Mouse (Mus musculus): Measurements from ENCODE around the gene Npc1l1. TPM values are rescaled to one million over a fixed set of nuclear protein-coding genes. Genes with fewer than 3 reads are reported as not detected.
A peak's percentile ranks its signal among the peaks of the same experiment; 100 is the strongest.

The Npc1l1 gene
- polyA plus RNA-seq, 1 experiment from 2014 or later, result 0.08 TPM

GRCm38 (mm10) chr11:6196780-6197179, 33.2 kb downstream of the Npc1l1 start:
- H3K27me3 ChIP-seq (ENCODE audit: control insufficient read depth, insufficient read depth, low read depth, low read length), result no peaks in the 10 kb centered on the region
- H3K36me3 ChIP-seq (ENCODE audit: control insufficient read depth, insufficient read depth, low read length), result peaks cover 4% of the 10 kb centered on the region; the same call in 1 of the 2 replicates
- no peaks in the 10 kb centered on the region for H3K9me3 ChIP-seq (replicated peaks; ENCODE audit: control insufficient read depth, low read length, poor library complexity, severe bottlenecking)
- WGBS, result 92% methylated on average over 8 of the region's 8 CpGs
- H3K4me3 ChIP-seq (ENCODE audit: low read depth, low read length), result no peak overlapping the region
- no peak for ATAC-seq
- H3K27ac ChIP-seq (ENCODE audit: low read length), result no peak overlapping the region
- no peak overlapping the region for H3K9ac ChIP-seq (ENCODE audit: low read depth, low read length)
- peaks cover 23% of the 10 kb centered on the region for H3K4me1 ChIP-seq (ENCODE audit: control insufficient read depth, insufficient read depth, low read length)
- no peak overlapping the region for H3K4me2 ChIP-seq (ENCODE audit: low read length)

GRCm38 (mm10) chr11:6187878-6188277, 42.1 kb downstream of the Npc1l1 start:
- ATAC-seq, result peak; percentile 81
- H3K9me3 ChIP-seq (replicated peaks; ENCODE audit: control insufficient read depth, low read length, poor library complexity, severe bottlenecking), result no peaks in the 10 kb centered on the region
- no peak overlapping the region for H3K4me2 ChIP-seq (ENCODE audit: low read length)
- peaks cover 17% of the 10 kb centered on the region for H3K4me1 ChIP-seq (ENCODE audit: control insufficient read depth, insufficient read depth, low read length)
- H3K9ac ChIP-seq (ENCODE audit: low read depth, low read length), result no peak overlapping the region
- no peak overlapping the region for H3K4me3 ChIP-seq (ENCODE audit: low read depth, low read length)
- 4% methylated on average over 2 of the region's 2 CpGs for WGBS
- H3K36me3 ChIP-seq (ENCODE audit: control insufficient read depth, insufficient read depth, low read length), result peaks cover under 1% of the 10 kb centered on the region; the same call in 1 of the 2 replicates
- no peaks in the 10 kb centered on the region for H3K27me3 ChIP-seq (ENCODE audit: control insufficient read depth, insufficient read depth, low read depth, low read length)
- no peak overlapping the region for H3K27ac ChIP-seq (ENCODE audit: low read length)

- 90% methylated on average over 3 of the region's 3 CpGs for WGBS
- Histone ChIP-seq H3K4me2 (ENCODE audit: low read length) (no peak overlapping the region), H3K4me1 (ENCODE audit: control insufficient read depth, insufficient read depth, low read length) (peaks cover 19% of the 10 kb centered on the region), H3K27me3 (ENCODE audit: control insufficient read depth, insufficient read depth, low read depth, low read length) (no peaks in the 10 kb centered on the region), H3K4me3 (ENCODE audit: low read depth, low read length) (no peak overlapping the region), H3K27ac (ENCODE audit: low read length) (no peak overlapping the region), H3K9ac (ENCODE audit: low read depth, low read length) (no peak overlapping the region), H3K36me3 (ENCODE audit: control insufficient read depth, insufficient read depth, low read length) (no peaks in the 10 kb centered on the region), H3K9me3 (replicated peaks; ENCODE audit: control insufficient read depth, low read length, poor library complexity, severe bottlenecking) (no peaks in the 10 kb centered on the region)
- peak; percentile 57 for ATAC-seq
Observed at GRCm38 (mm10) chr11:6187399-6187798, 42.5 kb downstream of the Npc1l1 start.

GRCm38 (mm10) chr11:6184202-6184935, 45.6 kb downstream of the Npc1l1 start:
- no peaks in the 10 kb centered on the region for H3K36me3 ChIP-seq (ENCODE audit: control insufficient read depth, insufficient read depth, low read length)
- no peak overlapping the region for H3K4me2 ChIP-seq (ENCODE audit: low read length)
- H3K9me3 ChIP-seq (replicated peaks; ENCODE audit: control insufficient read depth, low read length, poor library complexity, severe bottlenecking), result no peaks in the 10 kb centered on the region
- H3K27ac ChIP-seq (ENCODE audit: low read length), result no peak overlapping the region
- H3K27me3 ChIP-seq (ENCODE audit: control insufficient read depth, insufficient read depth, low read depth, low read length), result no peaks in the 10 kb centered on the region
- H3K4me3 ChIP-seq (ENCODE audit: low read depth, low read length), result no peak overlapping the region
- H3K9ac ChIP-seq (ENCODE audit: low read depth, low read length), result no peak overlapping the region
- peaks cover 19% of the 10 kb centered on the region for H3K4me1 ChIP-seq (ENCODE audit: control insufficient read depth, insufficient read depth, low read length)
- no peak for ATAC-seq
- 60% methylated on average over 11 of the region's 11 CpGs for WGBS

- Histone ChIP-seq H3K4me3 (ENCODE audit: low read depth, low read length) (no peak overlapping the region), H3K27ac (ENCODE audit: low read length) (no peak overlapping the region), H3K4me1 (ENCODE audit: control insufficient read depth, insufficient read depth, low read length) (peaks cover 24% of the 10 kb centered on the region), H3K4me2 (ENCODE audit: low read length) (no peak overlapping the region; the same call in 1 of the 2 replicates), H3K9me3 (replicated peaks; ENCODE audit: control insufficient read depth, low read length, poor library complexity, severe bottlenecking) (no peaks in the 10 kb centered on the region), H3K9ac (ENCODE audit: low read depth, low read length) (no peak overlapping the region), H3K27me3 (ENCODE audit: control insufficient read depth, insufficient read depth, low read depth, low read length) (no peaks in the 10 kb centered on the region), H3K36me3 (ENCODE audit: control insufficient read depth, insufficient read depth, low read length) (no peaks in the 10 kb centered on the region)
- ATAC-seq, result no peak
- WGBS, result 40% methylated on average over 2 of the region's 2 CpGs
Observed at GRCm38 (mm10) chr11:6183246-6183645, 46.7 kb downstream of the Npc1l1 start.

GRCm38 (mm10) chr11:6180811-6181399, 49.0 kb downstream of the Npc1l1 start:
- no peaks in the 10 kb centered on the region for H3K9me3 ChIP-seq (replicated peaks; ENCODE audit: control insufficient read depth, low read length, poor library complexity, severe bottlenecking)
- no peak overlapping the region for H3K9ac ChIP-seq (ENCODE audit: low read depth, low read length)
- H3K4me2 ChIP-seq (ENCODE audit: low read length), result no peak overlapping the region
- 55% methylated on average over 6 of the region's 6 CpGs for WGBS
- no peak for ATAC-seq
- H3K27me3 ChIP-seq (ENCODE audit: control insufficient read depth, insufficient read depth, low read depth, low read length), result no peaks in the 10 kb centered on the region
- H3K4me3 ChIP-seq (ENCODE audit: low read depth, low read length), result no peak overlapping the region
- peaks cover 23% of the 10 kb centered on the region for H3K4me1 ChIP-seq (ENCODE audit: control insufficient read depth, insufficient read depth, low read length)
- H3K36me3 ChIP-seq (ENCODE audit: control insufficient read depth, insufficient read depth, low read length), result no peaks in the 10 kb centered on the region
- no peak overlapping the region for H3K27ac ChIP-seq (ENCODE audit: low read length)

GRCm38 (mm10) chr11:6179194-6179593, 50.7 kb downstream of the Npc1l1 start:
- H3K4me2 ChIP-seq (ENCODE audit: low read length), result no peak overlapping the region
- peaks cover 20% of the 10 kb centered on the region for H3K4me1 ChIP-seq (ENCODE audit: control insufficient read depth, insufficient read depth, low read length)
- no peaks in the 10 kb centered on the region for H3K36me3 ChIP-seq (ENCODE audit: control insufficient read depth, insufficient read depth, low read length)
- no peak overlapping the region for H3K9ac ChIP-seq (ENCODE audit: low read depth, low read length)
- ATAC-seq, result no peak
- no peak overlapping the region for H3K4me3 ChIP-seq (ENCODE audit: low read depth, low read length)
- WGBS, result 14% methylated on average over 8 of the region's 8 CpGs
- no peaks in the 10 kb centered on the region for H3K9me3 ChIP-seq (replicated peaks; ENCODE audit: control insufficient read depth, low read length, poor library complexity, severe bottlenecking)
- H3K27me3 ChIP-seq (ENCODE audit: control insufficient read depth, insufficient read depth, low read depth, low read length), result no peaks in the 10 kb centered on the region
- H3K27ac ChIP-seq (ENCODE audit: low read length), result no peak overlapping the region

- Histone ChIP-seq H3K27me3 (ENCODE audit: control insufficient read depth, insufficient read depth, low read depth, low read length) (no peaks in the 10 kb centered on the region), H3K4me1 (ENCODE audit: control insufficient read depth, insufficient read depth, low read length) (peaks cover 16% of the 10 kb centered on the region), H3K36me3 (ENCODE audit: control insufficient read depth, insufficient read depth, low read length) (no peaks in the 10 kb centered on the region), H3K9me3 (replicated peaks; ENCODE audit: control insufficient read depth, low read length, poor library complexity, severe bottlenecking) (no peaks in the 10 kb centered on the region), H3K4me2 (ENCODE audit: low read length) (no peak overlapping the region), H3K27ac (ENCODE audit: low read length) (no peak overlapping the region), H3K9ac (ENCODE audit: low read depth, low read length) (no peak overlapping the region), H3K4me3 (ENCODE audit: low read depth, low read length) (no peak overlapping the region)
- 6% methylated on average over 2 of the region's 2 CpGs for WGBS
- ATAC-seq, result no peak
Observed at GRCm38 (mm10) chr11:6178673-6179166, 51.2 kb downstream of the Npc1l1 start.

GRCm38 (mm10) chr11:6177781-6178420, 52.0 kb downstream of the Npc1l1 start:
- no peaks in the 10 kb centered on the region for H3K36me3 ChIP-seq (ENCODE audit: control insufficient read depth, insufficient read depth, low read length)
- ATAC-seq, result no peak
- H3K4me1 ChIP-seq (ENCODE audit: control insufficient read depth, insufficient read depth, low read length), result peaks cover 11% of the 10 kb centered on the region
- no peak overlapping the region for H3K27ac ChIP-seq (ENCODE audit: low read length)
- no peaks in the 10 kb centered on the region for H3K27me3 ChIP-seq (ENCODE audit: control insufficient read depth, insufficient read depth, low read depth, low read length)
- no peak overlapping the region for H3K4me3 ChIP-seq (ENCODE audit: low read depth, low read length)
- H3K9ac ChIP-seq (ENCODE audit: low read depth, low read length), result no peak overlapping the region
- H3K9me3 ChIP-seq (replicated peaks; ENCODE audit: control insufficient read depth, low read length, poor library complexity, severe bottlenecking), result no peaks in the 10 kb centered on the region
- no peak overlapping the region for H3K4me2 ChIP-seq (ENCODE audit: low read length)
- 35% methylated on average over 8 of the region's 8 CpGs for WGBS
